In genomic region chr17:56026303-56026702, GRCm38 (mm10) we compare ENCODE assay signal across 21 mouse cellular contexts. TPM values are rescaled to one million over a fixed set of nuclear protein-coding genes. Genes with fewer than 3 reads are reported as not detected.
A peak's percentile ranks its signal among the peaks of the same experiment; 100 is the strongest.
DNase-seq lines count a peak whose midpoint lies in the region; ATAC-seq lines count a peak whose summit lies in the region.
"Had no signal": no experiment of that assay in that cellular context is flagged by ENCODE, and none has a peak within 500 bp of the region (broad histone marks: within the 10 kb centered on the region; RNA-seq: fewer than 3 reads in every experiment).

No protein-coding gene starts in this region.

- no peak overlapping the region for H3K4me3 ChIP-seq in heart, embryonic 11.5 days (ENCODE audit: low read depth, low read length)
- H3K4me3 ChIP-seq: hindbrain, embryonic 10.5 days; midbrain, embryonic 10.5 days; neural tube, embryonic 12.5 days; stomach, embryonic 15.5 days had no signal

- peak; percentile 19 for DNase-seq in adrenal gland, adult 8-10 months
- no peak for DNase-seq in adrenal gland, postnatal 25 days
- no peak for DNase-seq in heart, postnatal 14 days
- DNase-seq in 3134 (ENCODE audit: extremely low read depth, insufficient read length, low spot score) (peak; percentile 79), adipocyte (ENCODE audit: low spot score) (peak; percentile 65)
- DNase-seq in kidney, postnatal 4 days = no peak
- no peak for DNase-seq in embryo, embryonic 11 days
- DNase-seq: B cell, adult 2 months; cerebellum, postnatal 25 days; forebrain, postnatal 0 days; gastrocnemius, postnatal 10 days; liver; liver, postnatal 0 days; lung, postnatal 14 days; spleen, adult 18-20 months had no signal

- no peak overlapping the region for H3K9ac ChIP-seq in heart, embryonic 11.5 days (ENCODE audit: low read depth, low read length)
- H3K9ac ChIP-seq: forebrain, postnatal 0 days; liver, postnatal 0 days; neural tube, embryonic 12.5 days; stomach, embryonic 15.5 days had no signal

- intact Hi-C loops in heart, postnatal 14 days (cut with DNase I) = no loop called here

- peaks cover 53% of the 10 kb centered on the region for H3K4me1 ChIP-seq in heart, embryonic 11.5 days (ENCODE audit: control insufficient read depth, insufficient read depth, low read length)

- peaks cover 9% of the 10 kb centered on the region for H3K36me3 ChIP-seq in heart, embryonic 11.5 days (ENCODE audit: control insufficient read depth, insufficient read depth, low read length)

- no peaks in the 10 kb centered on the region for H3K27me3 ChIP-seq in heart, embryonic 11.5 days (ENCODE audit: control insufficient read depth, insufficient read depth, low read length)
- H3K27me3 ChIP-seq: neural tube, embryonic 12.5 days; stomach, embryonic 15.5 days had no signal

- no peak overlapping the region for H3K4me2 ChIP-seq in heart, embryonic 11.5 days
- H3K4me2 ChIP-seq: neural tube, embryonic 12.5 days; stomach, embryonic 15.5 days had no signal

- ATAC-seq in heart, embryonic 11.5 days (replicated peaks; ENCODE audit: insufficient number of reproducible peaks, low FRiP score, low TSS enrichment) = no peak
- ATAC-seq: forebrain, postnatal 0 days; inflammation-experienced regulatory T-cells, adult 6 months; liver, postnatal 0 days had no signal

- 0 out of 2 replicates have a peak overlapping the region, but pooled peaks have one; percentile 12 for H3K27ac ChIP-seq in heart, embryonic 11.5 days (ENCODE audit: low read depth, low read length)
- H3K27ac ChIP-seq: hindbrain, embryonic 10.5 days; midbrain, embryonic 10.5 days; neural tube, embryonic 12.5 days; stomach, embryonic 15.5 days had no signal

- 76% methylated on average over 1 of the region's 1 CpGs for WGBS in heart, embryonic 11.5 days (ENCODE audit: insufficient replicate concordance)

- no peaks in the 10 kb centered on the region for H3K9me3 ChIP-seq in heart, embryonic 11.5 days (replicated peaks; ENCODE audit: control insufficient read depth, low read length)
- H3K9me3 ChIP-seq: hindbrain, embryonic 10.5 days; midbrain, embryonic 10.5 days; neural tube, embryonic 12.5 days; stomach, embryonic 15.5 days had no signal

RNA-seq across cellular contexts. Expression of gene Sh3gl1, which starts 10.1 kb away (rescaled TPM):
- total RNA-seq in adrenal gland, adult 8-10 months (2022) = 10 to 100 TPM; 44.3 to 52.5 (median 49.9) TPM
- total RNA-seq in adrenal gland, postnatal 25 days (2021) = 51.5 and 57.1 TPM in 2 replicates
- 89.9 and 90.6 TPM in 2 replicates for polyA plus RNA-seq in heart, embryonic 11.5 days (2014; fragmentation: Nextera tagmentation; extraction: Ambion mirVana)
- total RNA-seq in heart, postnatal 14 days (2021) = 10 to 100 TPM; 23.0 to 24.1 TPM

RNA-seq across cellular contexts. Expression of gene Chaf1a, which starts 13.9 kb away (rescaled TPM):
- 1 to 10 TPM; 3.8 to 6.0 (median 4.3) TPM for total RNA-seq in adrenal gland, adult 8-10 months (2022)
- 8.2 and 9.8 TPM in 2 replicates for total RNA-seq in adrenal gland, postnatal 25 days (2021)
- polyA plus RNA-seq in heart, embryonic 11.5 days (2014; fragmentation: Nextera tagmentation; extraction: Ambion mirVana) = 13.4 and 13.5 TPM in 2 replicates
- 1 to 10 TPM; 2.6 to 3.4 TPM for total RNA-seq in heart, postnatal 14 days (2021)

RNA-seq across cellular contexts. Expression of gene Mpnd, which starts 20.8 kb away (rescaled TPM):
- total RNA-seq in adrenal gland, adult 8-10 months (2022) = 100 to 1,000 TPM; 101 to 119 (median 110) TPM
- 119 and 129 TPM in 2 replicates for total RNA-seq in adrenal gland, postnatal 25 days (2021)
- polyA plus RNA-seq in heart, embryonic 11.5 days (2014; fragmentation: Nextera tagmentation; extraction: Ambion mirVana) = 67.6 and 68.3 TPM in 2 replicates
- total RNA-seq in heart, postnatal 14 days (2021) = 10 to 100 TPM; 44.1 to 49.9 TPM

RNA-seq across cellular contexts. Expression of gene Stap2, which starts 20.9 kb away (rescaled TPM):
- 1 to 10 TPM; 4.8 to 9.3 (median 6.8) TPM for total RNA-seq in adrenal gland, adult 8-10 months (2022)
- total RNA-seq in adrenal gland, postnatal 25 days (2021) = 7.7 and 8.3 TPM in 2 replicates
- polyA plus RNA-seq in heart, embryonic 11.5 days (2014; fragmentation: Nextera tagmentation; extraction: Ambion mirVana) = 7.2 and 8.1 TPM in 2 replicates
- total RNA-seq in heart, postnatal 14 days (2021) = 10 to 100 TPM; 15.9 to 17.9 TPM

RNA-seq across cellular contexts. Expression of gene Fsd1, which starts 40.0 kb away (rescaled TPM):
- total RNA-seq in adrenal gland, adult 8-10 months (2022) = 1 to 10 TPM in 3 of 4 experiments, under 1 TPM in 1; 0.87 to 3.4 (median 2.9) TPM
- 1.5 and 2.2 TPM in 2 replicates for total RNA-seq in adrenal gland, postnatal 25 days (2021)
- polyA plus RNA-seq in heart, embryonic 11.5 days (2014; fragmentation: Nextera tagmentation; extraction: Ambion mirVana) = 5.0 and 5.2 TPM in 2 replicates
- total RNA-seq in heart, postnatal 14 days (2021) = under 1 TPM in 1 of 2 experiments, not detected in 1; 0.74 TPM
- polyA plus RNA-seq: liver, postnatal 0 days had no signal

Comparison
In these comparisons a context has a peak if more than half of its experiments do, and no peak if none do; other contexts are left out.
1. DNase-seq: peak in adrenal gland, adult 8-10 months (single experiment), 3134 (single experiment) and adipocyte (single experiment); none in adrenal gland, postnatal 25 days (single experiment), heart, postnatal 14 days (0 of 2), kidney, postnatal 4 days (0 of 2) and embryo, embryonic 11 days (single experiment).